Mouse (Mus musculus): ENCODE measurements around the gene Gsdma2.
"Not testable (repeated sequence)": the region's sequence is repeated elsewhere in the genome, so short reads cannot be mapped to it uniquely, and the experiment has no call there.

DNA sequence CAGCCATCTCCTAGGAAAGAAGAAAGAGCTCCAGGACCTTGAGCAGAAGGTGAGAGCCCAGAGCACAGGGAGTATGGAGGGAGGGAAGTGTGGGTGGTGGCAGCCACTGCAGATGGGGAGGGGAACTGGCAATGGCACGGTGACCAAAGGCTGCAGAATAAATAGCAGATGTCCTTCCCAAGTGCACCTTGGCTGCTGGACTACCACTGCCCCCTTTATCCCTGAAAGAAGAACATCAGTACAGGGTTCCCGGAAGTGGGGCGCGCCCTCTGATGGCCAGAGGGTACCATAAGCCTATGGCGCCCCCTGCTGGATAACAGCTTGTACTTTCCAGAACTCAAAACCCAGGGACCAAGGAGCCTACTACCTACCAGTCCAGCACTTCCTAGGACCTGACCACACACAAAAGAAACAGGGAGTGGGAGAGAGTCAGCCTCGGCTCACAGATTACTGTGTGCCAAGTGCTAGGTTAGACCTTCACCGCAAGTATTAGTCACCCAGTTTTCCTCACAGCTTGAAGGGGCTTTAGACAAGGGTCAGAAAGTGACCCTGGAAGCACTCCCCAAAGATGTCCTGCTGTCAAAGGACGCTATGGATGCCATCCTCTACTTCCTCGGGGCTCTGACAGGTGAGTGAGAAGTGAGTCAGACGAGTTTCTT lies 11.1 kb upstream of the Gsdma2 start:
- TF ChIP-seq CTCF (IDR thresholded peaks at IDR 0.05; ENCODE audit: low read depth, low read length): peak; percentile 44
- not testable (repeated sequence) for TF ChIP-seq POLR2A (IDR thresholded peaks at IDR 0.05; ENCODE audit: extremely low read depth, insufficient read depth, low read length)

Measured in liver, adult 2 months (tissue).